Mouse (Mus musculus): ENCODE measurements around the gene Olfr472.
"Not testable (repeated sequence)": the region's sequence is repeated elsewhere in the genome, so short reads cannot be mapped to it uniquely, and the experiment has no call there.

The Olfr472 gene

GRCm38 (mm10) chr7:107897602-107898001 is at the start of gene Olfr472:
Gene Olfr472, plus strand, starts transcription at chr7:107897902.
- no peak for DNase-seq (ENCODE audit: low spot score)

DNA sequence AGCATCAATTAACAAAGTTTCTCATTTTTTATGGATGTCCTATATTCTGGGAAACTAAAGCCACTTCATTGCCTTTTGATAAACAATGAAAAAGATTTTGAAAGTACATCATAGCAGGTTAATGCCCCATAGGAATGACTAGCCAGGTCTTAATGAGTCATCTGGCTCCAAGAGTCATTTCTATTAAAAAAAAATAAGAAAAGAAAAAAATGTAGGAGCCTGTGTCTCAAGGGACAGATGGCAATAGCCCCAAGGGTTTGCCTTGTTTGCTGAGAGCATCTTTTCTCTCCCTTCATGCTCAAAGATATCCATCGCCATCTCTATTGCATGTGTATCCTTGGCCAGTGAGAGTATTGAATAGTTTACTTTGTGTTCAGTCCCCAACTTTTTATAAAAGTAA is 32.4 kb downstream of the Olfr472 start, which contains the start of gene Olfr473:
Olfr473 (plus strand) TSS at position 301 of the 400 bp plus-strand sequence.
- no peak for DNase-seq (ENCODE audit: low spot score)

DNA sequence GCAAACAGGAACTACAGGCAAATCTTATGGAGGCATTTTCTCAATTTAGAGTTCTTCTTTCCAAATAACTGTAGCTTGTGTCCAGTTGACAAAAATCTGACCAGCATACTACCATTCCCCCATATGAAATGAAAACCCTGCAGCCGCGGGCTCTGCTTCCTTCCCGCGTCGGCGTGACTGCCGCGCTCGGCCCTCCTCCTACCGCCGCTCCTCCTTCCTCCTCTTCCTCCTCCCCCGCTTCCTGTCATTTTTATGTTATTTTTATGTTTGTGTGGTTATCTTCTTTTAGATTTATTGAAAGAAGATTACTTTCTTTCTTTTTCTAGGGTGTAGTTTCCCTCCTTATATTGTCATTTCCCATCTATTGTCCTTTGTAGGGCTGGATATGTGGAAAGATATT is 54.8 kb downstream of the Olfr472 start:
- DNase-seq (ENCODE audit: low spot score): not testable (repeated sequence)

- no peak for DNase-seq (ENCODE audit: low spot score)
These were observed 56.6 kb downstream of the Olfr472 start, which contains the start of gene Olfr474 for GRCm38 (mm10) chr7:107954343-107954742. Gene Olfr474, plus strand, starts transcription at chr7:107954643.
